Mouse (Mus musculus): ENCODE data around the gene Mterf1a.
"Not testable (repeated sequence)": the region's sequence is repeated elsewhere in the genome, so short reads cannot be mapped to it uniquely, and the experiment has no call there.

The Mterf1a gene

GRCm38 (mm10) chr5:3893459-3894293 is at the start of gene Mterf1a:
Gene Mterf1a, minus strand, starts transcription at chr5:3893933.
- peak; percentile 39 to 40 for DNase-seq (ENCODE audit: low spot score in 2 of 2)

- DNase-seq (ENCODE audit: low spot score in 2 of 2) = not testable (repeated sequence)
Measured at GRCm38 (mm10) chr5:3943169-3943568, 49.4 kb upstream of the Mterf1a start.

- no peak for DNase-seq (ENCODE audit: low spot score in 2 of 2)
Measured at GRCm38 (mm10) chr5:3941240-3941639, 47.5 kb upstream of the Mterf1a start.

- peak in 1 of 2 experiments; percentile 11 for DNase-seq (ENCODE audit: low spot score in 2 of 2)
Measured at GRCm38 (mm10) chr5:3939335-3939734, 45.6 kb upstream of the Mterf1a start.

- no peak for DNase-seq (ENCODE audit: low spot score in 2 of 2)
Measured at GRCm38 (mm10) chr5:3938905-3939304, 45.2 kb upstream of the Mterf1a start.

GRCm38 (mm10) chr5:3935778-3936554 is 42.2 kb upstream of the Mterf1a start:
- no peak for DNase-seq (ENCODE audit: low spot score in 2 of 2)

- no peak for DNase-seq (ENCODE audit: low spot score in 2 of 2)
Measured at GRCm38 (mm10) chr5:3935266-3935665, 41.5 kb upstream of the Mterf1a start.

- no peak for DNase-seq (ENCODE audit: low spot score in 2 of 2)
Measured at GRCm38 (mm10) chr5:3933551-3933950, 39.8 kb upstream of the Mterf1a start.

- no peak for DNase-seq (ENCODE audit: low spot score in 2 of 2)
Measured at GRCm38 (mm10) chr5:3931636-3932035, 37.9 kb upstream of the Mterf1a start.

GRCm38 (mm10) chr5:3930760-3931159 is 37.0 kb upstream of the Mterf1a start:
- no peak for DNase-seq (ENCODE audit: low spot score in 2 of 2)

GRCm38 (mm10) chr5:3928690-3929046 is 34.9 kb upstream of the Mterf1a start:
- DNase-seq (ENCODE audit: low spot score in 2 of 2) = peak; percentile 30 to 50

GRCm38 (mm10) chr5:3927801-3928689 is 34.3 kb upstream of the Mterf1a start, which contains the start of gene Akap9:
Gene Akap9, plus strand, starts transcription at chr5:3928054.
- peak; percentile 68 to 71 for DNase-seq (ENCODE audit: low spot score in 2 of 2)

GRCm38 (mm10) chr5:3926666-3927065 is 32.9 kb upstream of the Mterf1a start:
- DNase-seq (ENCODE audit: low spot score in 2 of 2) = no peak

GRCm38 (mm10) chr5:3922350-3922749 is 28.6 kb upstream of the Mterf1a start:
- DNase-seq (ENCODE audit: low spot score in 2 of 2) = no peak

GRCm38 (mm10) chr5:3905471-3905870 is 11.7 kb upstream of the Mterf1a start:
- no peak for DNase-seq (ENCODE audit: low spot score in 2 of 2)

GRCm38 (mm10) chr5:3894294-3894619 is 524 bp upstream of the Mterf1a start:
- DNase-seq (ENCODE audit: low spot score in 2 of 2) = not testable (repeated sequence)

- DNase-seq (ENCODE audit: low spot score in 2 of 2) = no peak
Measured at GRCm38 (mm10) chr5:3889201-3889600, 4.5 kb downstream of the Mterf1a start.

GRCm38 (mm10) chr5:3886862-3887261 is 6.9 kb downstream of the Mterf1a start:
- not testable (repeated sequence) for DNase-seq (ENCODE audit: low spot score in 2 of 2)

GRCm38 (mm10) chr5:3873485-3873884 is 20.2 kb downstream of the Mterf1a start:
- DNase-seq (ENCODE audit: low spot score in 2 of 2) = no peak

GRCm38 (mm10) chr5:3872348-3872747 is 21.4 kb downstream of the Mterf1a start:
- no peak for DNase-seq (ENCODE audit: low spot score in 2 of 2)

- no peak for DNase-seq (ENCODE audit: low spot score in 2 of 2)
Measured at GRCm38 (mm10) chr5:3870161-3870560, 23.6 kb downstream of the Mterf1a start.

GRCm38 (mm10) chr5:3845026-3845425 is 48.7 kb downstream of the Mterf1a start, which contains the start of gene Lrrd1:
Gene Lrrd1, plus strand, starts transcription at chr5:3845173.
- peak; percentile 31 to 32 for DNase-seq (ENCODE audit: low spot score in 2 of 2)
